Mouse (Mus musculus) limb, embryonic 11.5 days (tissue): ENCODE data around the gene Naa16. TPM values are rescaled to one million over a fixed set of nuclear protein-coding genes. Genes with fewer than 3 reads are reported as not detected.

Source experiments
- ATAC-seq: fragments of 200-750 bp; cut with Nextera tagmentation; 2 replicates; pipeline ENCODE4 v1.8.0; 2017; ENCODE audit warnings: low read depth; ENCODE audit not compliant: insufficient number of reproducible peaks, low FRiP score, low TSS enrichment
- DNase-seq: peaks from one replicate; pipeline ENCODE4 v3.0.0-alpha.2; 2015; ENCODE audit warnings: low spot score
- H3K27ac ChIP-seq: fragments of 300-500 bp; sonication (generic); replicated peaks from 2 replicates; pipeline ENCODE4 v1.5.1; 2014; ENCODE audit warnings: low read depth, mild to moderate bottlenecking, low read length
- H3K27me3 ChIP-seq: fragments of 300-500 bp; sonication (generic); 2 replicates; pipeline ENCODE4 v1.6.1; 2014; ENCODE audit warnings: mild to moderate bottlenecking, low read length, mixed read lengths; ENCODE audit not compliant: control insufficient read depth, insufficient read depth
- H3K36me3 ChIP-seq: fragments of 300-500 bp; sonication (generic); 2 replicates; pipeline ENCODE4 v1.6.1; 2014; ENCODE audit warnings: mild to moderate bottlenecking, low read length, moderate library complexity, mixed read lengths; ENCODE audit not compliant: control insufficient read depth, insufficient read depth
- H3K4me1 ChIP-seq: fragments of 300-500 bp; sonication (generic); 2 replicates; pipeline ENCODE4 v1.6.1; 2014; ENCODE audit warnings: low read length, mixed read lengths; ENCODE audit not compliant: control insufficient read depth, insufficient read depth
- H3K4me2 ChIP-seq: fragments of 300-500 bp; sonication (generic); 2 replicates; pipeline ENCODE4 v1.6.1; 2014; ENCODE audit warnings: low read depth, mild to moderate bottlenecking, moderate library complexity; ENCODE audit not compliant: severe bottlenecking
- H3K4me3 ChIP-seq: fragments of 300-500 bp; sonication (generic); 2 replicates; pipeline ENCODE4 v1.5.1; 2014; ENCODE audit warnings: low read depth, low read length
- H3K9ac ChIP-seq: fragments of 300-500 bp; sonication (generic); 2 replicates; pipeline ENCODE4 v1.6.1; 2014; ENCODE audit warnings: mild to moderate bottlenecking, low read length
- H3K9me3 ChIP-seq: fragments of 300-500 bp; sonication (generic); 2 replicates; pipeline ENCODE4 v1.6.1; 2016; ENCODE audit warnings: low read length; ENCODE audit not compliant: control insufficient read depth
- WGBS: fragments of 180-500 bp; shearing (Covaris S2); extraction: QIAGEN DNeasy Blood & Tissue Kit; methylation state at CpG from one replicate; pipeline ENCODE4 v1.1.7; 2014; 5-methylcytosine and 5-hydroxymethylcytosine counted together
- polyA plus RNA-seq: library from polyadenylated mRNA; unstranded; fragments of >200 nt; fragmentation: Nextera tagmentation; extraction: Ambion mirVana; gene quantifications from 2 replicates; pipeline ENCODE4 v1.2.1, GENCODE M21; 2014

The Naa16 gene
- polyA plus RNA-seq, 1 experiment from 2014 or later: 51.5 TPM

GRCm38 (mm10) chr14:79291629-79292028 is 98.9 kb downstream of the Naa16 start:
- no peak for ATAC-seq
- Histone ChIP-seq H3K9ac (no peak overlapping the region), H3K4me1 (peaks cover 21% of the 10 kb centered on the region), H3K27me3 (no peaks in the 10 kb centered on the region), H3K36me3 (no peaks in the 10 kb centered on the region), H3K9me3 (no peaks in the 10 kb centered on the region), H3K4me2 (no peak overlapping the region), H3K4me3 (no peak overlapping the region), H3K27ac (no peak overlapping the region)
- 88% methylated on average over 4 of the region's 4 CpGs for WGBS
- no peak for DNase-seq

GRCm38 (mm10) chr14:79290683-79291425 is 99.7 kb downstream of the Naa16 start:
- no peak overlapping the region for H3K4me2 ChIP-seq
- DNase-seq: peak; percentile 34
- H3K27ac ChIP-seq: no peak overlapping the region
- no peaks in the 10 kb centered on the region for H3K9me3 ChIP-seq
- H3K27me3 ChIP-seq: no peaks in the 10 kb centered on the region
- ATAC-seq: no peak
- H3K9ac ChIP-seq: no peak overlapping the region
- H3K4me3 ChIP-seq: no peak overlapping the region
- WGBS: 45% methylated on average over 15 of the region's 15 CpGs
- H3K4me1 ChIP-seq: peaks cover 21% of the 10 kb centered on the region
- H3K36me3 ChIP-seq: no peaks in the 10 kb centered on the region

- Histone ChIP-seq H3K4me1 (peaks cover 21% of the 10 kb centered on the region), H3K4me3 (no peak overlapping the region), H3K27me3 (no peaks in the 10 kb centered on the region), H3K4me2 (0 out of 2 replicates have a peak overlapping the region, but pooled peaks have one; percentile 4), H3K27ac (no peak overlapping the region), H3K9me3 (no peaks in the 10 kb centered on the region), H3K9ac (no peak overlapping the region), H3K36me3 (no peaks in the 10 kb centered on the region)
- 12% methylated on average over 9 of the region's 9 CpGs for whole genome bisulfite sequencing
- ATAC-seq: no peak
- DNase-seq: no peak
These were observed 100.7 kb downstream of the Naa16 start for GRCm38 (mm10) chr14:79289909-79290308.

- H3K9me3 ChIP-seq: no peaks in the 10 kb centered on the region
- ATAC-seq (no peak), DNase-seq (no peak)
- peaks cover 19% of the 10 kb centered on the region for H3K4me1 ChIP-seq
- H3K9ac ChIP-seq: no peak overlapping the region
- WGBS: 48% methylated on average over 3 of the region's 3 CpGs
- H3K36me3 ChIP-seq: no peaks in the 10 kb centered on the region
- H3K27ac ChIP-seq: no peak overlapping the region
- H3K4me3 ChIP-seq: no peak overlapping the region
- no peak overlapping the region for H3K4me2 ChIP-seq
- H3K27me3 ChIP-seq: no peaks in the 10 kb centered on the region
These were observed 102.3 kb downstream of the Naa16 start for GRCm38 (mm10) chr14:79288280-79288679.

- H3K27ac ChIP-seq: no peak overlapping the region
- ATAC-seq: no peak
- WGBS: 88% methylated on average over 7 of the region's 7 CpGs
These were observed 103.2 kb downstream of the Naa16 start for GRCm38 (mm10) chr14:79287251-79287863.

GRCm38 (mm10) chr14:79285549-79285948 is 105.0 kb downstream of the Naa16 start:
- Histone ChIP-seq H3K36me3 (no peaks in the 10 kb centered on the region), H3K27ac (no peak overlapping the region), H3K9me3 (no peaks in the 10 kb centered on the region), H3K4me2 (no peak overlapping the region), H3K4me1 (peaks cover 11% of the 10 kb centered on the region; the same call in 1 of the 2 replicates), H3K4me3 (no peak overlapping the region), H3K27me3 (no peaks in the 10 kb centered on the region), H3K9ac (no peak overlapping the region)
- 89% methylated on average over 5 of the region's 5 CpGs for WGBS
- ATAC-seq (no peak), DNase-seq (no peak)

More at GRCm38 (mm10) chr14:79287251-79287863, 103.2 kb downstream of the Naa16 start:
- Histone ChIP-seq H3K4me1 (peaks cover 17% of the 10 kb centered on the region; the same call in 1 of the 2 replicates), H3K27me3 (no peaks in the 10 kb centered on the region), H3K9ac (no peak overlapping the region), H3K36me3 (no peaks in the 10 kb centered on the region), H3K4me3 (no peak overlapping the region), H3K4me2 (no peak overlapping the region), H3K9me3 (no peaks in the 10 kb centered on the region)
- DNase-seq: no peak

- H3K4me1 ChIP-seq: peaks cover 2% of the 10 kb centered on the region; the same call in 1 of the 2 replicates
- DNase-seq: no peak
- no peaks in the 10 kb centered on the region for H3K27me3 ChIP-seq
- H3K9ac ChIP-seq: no peak overlapping the region
- H3K27ac ChIP-seq: no peak overlapping the region
- ATAC-seq: no peak
- H3K36me3 ChIP-seq: no peaks in the 10 kb centered on the region
- no peak overlapping the region for H3K4me3 ChIP-seq
- no peak overlapping the region for H3K4me2 ChIP-seq
- no peaks in the 10 kb centered on the region for H3K9me3 ChIP-seq
- WGBS: 84% methylated on average over 4 of the region's 4 CpGs
These were observed 106.0 kb downstream of the Naa16 start for GRCm38 (mm10) chr14:79284616-79285015.

- Histone ChIP-seq H3K27me3 (no peaks in the 10 kb centered on the region), H3K4me1 (no peaks in the 10 kb centered on the region), H3K4me2 (no peak overlapping the region), H3K36me3 (no peaks in the 10 kb centered on the region), H3K9me3 (no peaks in the 10 kb centered on the region), H3K27ac (no peak overlapping the region), H3K9ac (no peak overlapping the region), H3K4me3 (no peak overlapping the region)
- DNase-seq (no peak), ATAC-seq (no peak)
- WGBS: 92% methylated on average over 7 of the region's 7 CpGs
These were observed 106.6 kb downstream of the Naa16 start for GRCm38 (mm10) chr14:79283952-79284351.
